Mouse (Mus musculus) cortical plate, adult 2 months (tissue): ENCODE results near the gene Cd24a.

Experiments
- CTCF ChIP-seq: fragments of 200-500 bp; IDR thresholded peaks from 2 replicates; pipeline ENCODE4 v1.5.1; 2011; ENCODE audit warnings: mild to moderate bottlenecking, control low read depth, low read length; ENCODE audit not compliant: insufficient read depth; ENCODE audit errors: extremely low read depth
- POLR2A ChIP-seq: fragments of 200-500 bp; IDR thresholded peaks from 2 replicates; pipeline ENCODE4 v1.6.1; 2011; ENCODE audit warnings: mild to moderate bottlenecking, low read length, control low read depth; ENCODE audit not compliant: insufficient read depth; ENCODE audit errors: extremely low read depth

DNA sequence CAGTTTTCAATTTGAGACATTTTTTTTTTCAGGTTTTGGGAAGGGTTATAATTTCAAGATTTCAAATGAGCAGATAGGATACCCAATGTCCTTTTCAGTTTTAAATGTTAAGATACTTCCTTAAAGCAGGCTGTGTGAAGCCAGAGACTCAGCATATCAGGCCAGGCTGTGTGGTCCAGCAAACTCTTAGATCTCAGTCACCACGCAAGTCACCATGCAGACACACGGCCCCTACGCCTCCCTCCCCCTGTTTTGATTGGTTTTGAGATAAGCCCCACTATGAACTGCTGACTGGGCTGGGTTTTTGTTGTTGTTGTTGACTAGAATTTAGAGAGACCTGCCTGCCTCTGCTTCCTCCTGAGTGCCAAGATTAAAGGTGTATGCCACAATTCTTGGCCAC is 3.2 kb downstream of the Cd24a start:
- TF ChIP-seq CTCF (no peak), POLR2A (no peak)
